Mouse (Mus musculus) macrophage (primary cell): ENCODE results near the gene Ndufv1. TPM values are rescaled to one million over a fixed set of nuclear protein-coding genes. Genes with fewer than 3 reads are reported as not detected.
"Not testable (repeated sequence)": the region's sequence is repeated elsewhere in the genome, so short reads cannot be mapped to it uniquely, and the experiment has no call there.

Experiments
- H3K27ac ChIP-seq: fragments of 350-480 bp; formaldehyde crosslinking; 2 replicates; pipeline ENCODE4 v1.9.0; 2021
- H3K36me3 ChIP-seq: fragments of 350-480 bp; formaldehyde crosslinking; 2 replicates; pipeline ENCODE4 v1.9.0; 2021; ENCODE audit errors: inconsistent target
- H3K4me3 ChIP-seq: fragments of 350-480 bp; formaldehyde crosslinking; 2 replicates; pipeline ENCODE4 v1.9.0; 2021; ENCODE audit errors: inconsistent target
- H3K79me2 ChIP-seq: fragments of 350-480 bp; formaldehyde crosslinking; 2 replicates; pipeline ENCODE4 v1.9.0; 2021; ENCODE audit errors: inconsistent target
- WGBS: methylation state at CpG from one replicate; pipeline ENCODE4 v1.1.7; 2026; ENCODE audit warnings: inconsistent platforms; ENCODE audit not compliant: missing documents; 5-methylcytosine and 5-hydroxymethylcytosine counted together
- polyA plus RNA-seq: library from polyadenylated mRNA; stranded (reverse); fragments of 250-400 nt; gene quantifications from 3 replicates; pipeline ENCODE4 v1.2.4, GENCODE M21; 2018; ENCODE audit warnings: inconsistent platforms

Ndufv1 gene
- polyA plus RNA-seq, 1 experiment from 2014 or later: 35.8 TPM

DNA sequence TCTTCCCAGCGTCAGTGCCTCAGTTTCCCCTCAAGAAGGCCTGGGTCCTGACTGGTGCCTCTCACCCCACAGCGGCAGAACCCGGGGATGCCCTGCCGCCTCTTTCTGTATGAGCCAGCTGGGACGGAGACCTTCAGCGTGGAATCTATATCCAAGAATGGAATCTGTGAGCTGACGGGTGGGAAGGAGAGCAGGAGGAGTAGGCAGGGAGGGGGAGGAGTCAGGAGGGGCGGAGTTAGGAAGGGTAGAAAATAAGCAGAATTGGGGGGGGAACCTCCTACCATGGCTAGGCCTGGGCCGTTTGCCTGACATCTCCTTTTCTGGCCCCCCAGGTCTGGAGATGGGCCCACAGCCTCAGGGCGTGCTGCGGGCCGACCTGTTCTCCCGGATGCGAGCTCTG, 24.5 kb downstream of the Ndufv1 start:
- no peak overlapping the region for H3K4me3 ChIP-seq
- no peaks in the 10 kb centered on the region for H3K36me3 ChIP-seq
- 95% methylated on average over 10 of the region's 14 CpGs for WGBS
- H3K27ac ChIP-seq: no peak overlapping the region
- H3K79me2 ChIP-seq: no peaks in the 10 kb centered on the region

DNA sequence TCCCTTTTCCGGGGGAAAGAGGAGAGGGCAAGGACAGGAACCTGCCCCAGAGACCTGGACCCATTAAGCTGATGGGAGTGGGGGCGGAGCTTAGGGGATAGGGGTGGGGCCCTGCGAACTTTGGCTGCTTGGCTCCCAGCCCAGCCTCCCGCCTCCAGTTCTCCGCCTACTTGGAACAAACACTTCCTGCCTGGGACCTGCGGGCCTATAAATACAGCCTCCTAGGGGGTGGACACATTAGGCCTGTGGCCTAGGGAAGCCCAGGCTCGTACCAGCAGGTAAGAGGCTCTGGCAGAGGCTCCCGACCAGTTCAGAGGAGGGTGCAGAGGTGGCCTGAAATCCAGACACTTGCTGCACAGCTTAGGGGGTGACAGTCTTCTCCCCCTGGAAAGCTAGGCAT, 26.3 kb downstream of the Ndufv1 start, which contains the start of gene Acy3:
TSS of gene Acy3 (plus strand) at position 237 of the 400 bp plus-strand sequence.
- no peak within 1 kb of the TSS for H3K27ac ChIP-seq
- H3K36me3 ChIP-seq: no peaks in the 10 kb centered on the region
- no peak within 1 kb of the TSS for H3K4me3 ChIP-seq
- H3K79me2 ChIP-seq: no peaks in the 10 kb centered on the region
- WGBS: 48% methylated on average over 8 of the region's 8 CpGs

DNA sequence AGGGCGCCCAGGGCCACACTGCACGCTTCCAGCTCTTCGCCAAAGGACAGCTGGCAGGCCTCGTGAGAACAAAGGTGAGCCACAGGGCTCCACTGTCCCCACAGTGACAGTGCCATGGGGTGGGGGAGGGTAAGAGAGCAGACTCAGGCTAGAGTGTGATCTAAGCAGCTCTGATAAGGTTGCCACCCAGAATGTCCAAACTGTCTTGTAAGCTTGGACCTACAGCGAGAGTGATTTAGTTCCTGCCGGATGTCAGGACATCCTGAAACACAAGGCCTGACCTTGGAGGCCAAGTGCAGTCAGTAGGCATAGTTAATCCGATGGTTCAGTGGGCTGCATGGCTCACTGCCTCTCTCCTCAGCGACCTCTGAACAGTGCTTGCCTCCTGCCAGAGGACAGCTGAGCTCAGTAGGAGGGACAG, 27.3 kb downstream of the Ndufv1 start:
- H3K27ac ChIP-seq: no peak overlapping the region
- 69% methylated on average over 8 of the region's 8 CpGs for WGBS
- H3K4me3 ChIP-seq: no peak overlapping the region
- H3K79me2 ChIP-seq: no peaks in the 10 kb centered on the region
- no peaks in the 10 kb centered on the region for H3K36me3 ChIP-seq

DNA sequence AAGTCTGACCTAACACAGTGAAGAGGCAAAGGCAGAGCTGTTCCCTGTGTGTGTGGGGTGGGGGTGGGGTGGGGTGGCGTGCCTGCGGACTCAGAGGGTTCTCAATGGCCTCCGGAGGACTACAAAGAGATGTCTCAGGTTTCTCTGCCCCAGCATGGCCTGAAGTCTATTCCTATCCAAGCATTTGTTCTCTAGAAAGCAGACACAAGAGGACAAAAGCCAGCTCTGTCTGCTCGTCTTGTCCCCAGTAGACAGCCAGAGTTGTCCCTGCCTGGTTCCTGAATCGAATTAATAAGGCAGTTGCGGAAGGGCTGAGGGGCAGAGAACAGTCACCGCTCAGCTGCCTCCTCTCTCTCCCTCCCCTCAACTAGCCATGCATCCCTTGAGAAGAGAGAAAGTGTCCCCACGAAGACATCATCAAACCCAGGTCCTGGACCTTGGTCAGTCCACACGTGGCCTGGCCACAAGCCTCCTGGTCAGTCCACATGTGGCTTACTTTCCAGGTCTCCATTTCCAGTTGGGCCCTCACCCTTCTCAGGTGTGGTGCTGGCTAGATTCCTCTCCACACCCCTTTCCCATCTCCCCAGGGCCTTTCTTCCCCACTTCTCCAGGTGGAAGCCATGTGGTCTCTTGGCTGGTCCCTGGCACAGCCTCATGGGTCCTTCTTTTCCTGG, 28.9 kb downstream of the Ndufv1 start:
- Histone ChIP-seq H3K36me3 (no peaks in the 10 kb centered on the region), H3K79me2 (no peaks in the 10 kb centered on the region), H3K27ac (no peak overlapping the region), H3K4me3 (no peak overlapping the region)
- WGBS: 93% methylated on average over 9 of the region's 9 CpGs

DNA sequence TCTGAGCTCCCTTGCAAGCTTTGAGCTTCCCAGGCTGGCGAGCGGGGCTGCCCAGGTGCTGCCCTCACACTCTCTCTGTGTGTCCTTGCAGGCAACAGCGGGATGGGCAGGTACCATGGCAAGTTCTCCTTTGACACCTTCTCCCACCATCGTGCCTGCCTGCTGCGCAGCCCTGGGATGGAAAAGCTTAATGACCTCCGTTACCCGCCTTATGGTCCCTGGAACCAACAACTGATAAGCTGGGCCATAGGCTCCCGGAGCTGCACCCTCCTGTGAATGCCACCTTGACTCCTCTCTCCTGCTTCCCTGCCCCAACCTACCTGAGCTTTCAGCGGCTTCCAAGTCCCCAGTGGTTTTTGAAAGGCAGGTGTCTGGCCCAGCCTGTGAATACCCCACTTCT, 31.7 kb downstream of the Ndufv1 start:
- WGBS: 87% methylated on average over 9 of the region's 9 CpGs
- no peaks in the 10 kb centered on the region for H3K36me3 ChIP-seq
- H3K79me2 ChIP-seq: no peaks in the 10 kb centered on the region
- H3K4me3 ChIP-seq: no peak overlapping the region
- no peak overlapping the region for H3K27ac ChIP-seq

DNA sequence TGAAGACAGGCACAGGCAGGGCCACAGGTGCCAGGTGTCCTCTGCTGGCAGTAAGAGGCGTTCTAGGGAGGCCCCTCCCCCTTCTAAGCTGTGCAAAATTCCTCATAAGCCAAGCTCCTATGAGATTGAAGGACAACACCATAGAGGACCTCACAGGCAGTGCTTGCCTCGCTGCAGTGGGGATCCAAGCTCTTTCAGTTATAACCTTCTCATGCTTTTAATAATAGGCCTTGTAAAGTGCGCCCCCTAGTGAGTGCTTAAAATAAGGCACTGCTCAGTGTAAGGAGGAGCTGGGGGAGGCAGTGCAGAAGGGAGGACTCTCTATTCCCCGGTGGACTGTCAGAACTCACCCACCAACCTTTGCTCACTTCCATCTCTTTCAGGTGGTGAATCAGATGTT, 32.3 kb downstream of the Ndufv1 start:
- 17% methylated on average over 4 of the region's 4 CpGs for WGBS
- Histone ChIP-seq H3K27ac (no peak overlapping the region), H3K79me2 (no peaks in the 10 kb centered on the region), H3K36me3 (no peaks in the 10 kb centered on the region), H3K4me3 (no peak overlapping the region)

DNA sequence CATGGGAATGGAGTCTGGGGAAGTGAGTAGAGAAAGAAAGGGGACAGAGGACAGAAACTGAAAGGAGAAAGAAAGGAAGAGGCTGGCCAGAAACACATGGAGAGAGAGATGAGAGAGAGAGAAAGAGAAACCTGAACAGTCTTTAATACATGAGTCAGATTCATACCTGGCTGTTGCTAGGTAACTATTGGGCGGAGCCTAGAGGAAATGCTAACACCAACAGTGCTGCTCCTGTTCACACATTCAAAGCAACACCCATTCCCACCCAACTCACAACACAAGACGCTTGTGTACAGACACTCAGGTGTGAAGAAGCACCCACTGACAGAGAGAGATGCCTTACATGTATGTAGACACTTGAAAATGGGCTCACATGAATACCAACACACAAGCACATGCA, 36.7 kb downstream of the Ndufv1 start:
- WGBS: 100% methylated on average over 2 of the region's 2 CpGs
- Histone ChIP-seq H3K79me2 (no peaks in the 10 kb centered on the region), H3K36me3 (no peaks in the 10 kb centered on the region), H3K4me3 (no peak overlapping the region), H3K27ac (no peak overlapping the region)

DNA sequence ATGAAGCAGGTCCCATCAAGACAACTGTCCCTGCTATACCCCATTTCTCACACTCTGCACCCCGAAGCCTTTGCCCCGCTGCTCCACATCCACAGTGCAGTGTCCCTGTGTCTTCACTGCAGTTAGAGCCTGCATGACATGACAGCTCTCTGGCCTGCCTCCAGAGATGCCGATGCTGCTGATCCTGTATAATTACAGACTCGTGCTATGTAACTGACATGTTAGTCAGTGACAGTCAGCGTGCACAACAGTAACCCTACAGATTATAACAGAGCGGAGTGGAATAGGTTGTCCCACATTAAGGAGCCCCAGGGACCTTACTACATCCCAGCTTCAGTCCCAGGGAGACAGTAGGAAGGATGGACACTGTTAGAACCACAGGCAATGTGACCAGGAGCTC, 38.0 kb downstream of the Ndufv1 start:
- not testable (repeated sequence) for H3K4me3 ChIP-seq, H3K36me3 ChIP-seq, H3K79me2 ChIP-seq, H3K27ac ChIP-seq
- WGBS: 100% methylated on average over 4 of the region's 6 CpGs

DNA sequence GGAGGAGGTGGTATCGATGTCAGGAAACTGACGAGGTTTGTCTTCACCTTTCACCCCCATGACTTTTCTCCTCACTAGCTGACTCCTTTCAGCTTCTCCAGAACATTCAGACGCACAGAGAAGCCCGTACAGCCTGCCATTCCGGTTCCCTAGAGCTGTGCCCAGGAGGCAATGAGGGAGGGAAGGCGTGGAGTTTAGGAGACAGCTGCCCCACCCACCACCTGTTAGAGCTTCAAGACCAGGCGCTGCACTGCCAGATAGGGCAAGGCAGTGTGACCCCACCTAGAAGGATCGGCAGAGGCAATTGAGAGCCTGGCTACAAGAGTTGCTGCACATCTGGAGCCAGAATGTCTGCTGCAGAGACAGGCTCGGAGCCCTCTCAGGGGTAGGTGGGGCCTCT, 40.4 kb downstream of the Ndufv1 start, which contains the start of gene Aldh3b2:
TSS of gene Aldh3b2 (plus strand) at position 100 of the 400 bp plus-strand sequence.
- no peak within 1 kb of the TSS for H3K4me3 ChIP-seq
- H3K27ac ChIP-seq: no peak within 1 kb of the TSS

DNA sequence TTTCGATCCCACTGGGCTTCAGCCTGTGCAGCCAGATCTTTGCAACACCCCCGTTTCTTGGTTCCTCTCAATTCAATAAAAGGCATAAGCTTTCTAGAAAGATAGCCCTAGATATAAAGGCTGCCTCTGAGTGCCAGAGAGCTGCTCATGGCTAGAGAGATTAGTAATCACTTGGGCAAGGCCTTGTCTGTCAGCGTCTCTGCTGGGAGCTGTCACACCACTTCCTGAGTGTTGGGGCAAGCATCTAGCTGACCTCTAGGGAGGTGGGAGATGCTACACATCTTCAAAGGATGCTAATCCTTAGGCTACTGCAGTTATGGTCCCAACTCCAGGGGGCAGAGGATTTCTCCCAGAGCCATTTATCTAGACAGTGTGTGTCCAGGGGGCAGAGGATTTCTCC, 45.3 kb downstream of the Ndufv1 start:
- no peaks in the 10 kb centered on the region for H3K36me3 ChIP-seq
- 60% methylated on average over 3 of the region's 3 CpGs for WGBS
- no peak overlapping the region for H3K27ac ChIP-seq
- H3K79me2 ChIP-seq: no peaks in the 10 kb centered on the region
- no peak overlapping the region for H3K4me3 ChIP-seq

More for the DNA sequence above, 40.4 kb downstream of the Ndufv1 start, which contains the start of gene Aldh3b2:
- WGBS: 93% methylated on average over 8 of the region's 9 CpGs
- H3K36me3 ChIP-seq: no peaks in the 10 kb centered on the region
- H3K79me2 ChIP-seq: no peaks in the 10 kb centered on the region

DNA sequence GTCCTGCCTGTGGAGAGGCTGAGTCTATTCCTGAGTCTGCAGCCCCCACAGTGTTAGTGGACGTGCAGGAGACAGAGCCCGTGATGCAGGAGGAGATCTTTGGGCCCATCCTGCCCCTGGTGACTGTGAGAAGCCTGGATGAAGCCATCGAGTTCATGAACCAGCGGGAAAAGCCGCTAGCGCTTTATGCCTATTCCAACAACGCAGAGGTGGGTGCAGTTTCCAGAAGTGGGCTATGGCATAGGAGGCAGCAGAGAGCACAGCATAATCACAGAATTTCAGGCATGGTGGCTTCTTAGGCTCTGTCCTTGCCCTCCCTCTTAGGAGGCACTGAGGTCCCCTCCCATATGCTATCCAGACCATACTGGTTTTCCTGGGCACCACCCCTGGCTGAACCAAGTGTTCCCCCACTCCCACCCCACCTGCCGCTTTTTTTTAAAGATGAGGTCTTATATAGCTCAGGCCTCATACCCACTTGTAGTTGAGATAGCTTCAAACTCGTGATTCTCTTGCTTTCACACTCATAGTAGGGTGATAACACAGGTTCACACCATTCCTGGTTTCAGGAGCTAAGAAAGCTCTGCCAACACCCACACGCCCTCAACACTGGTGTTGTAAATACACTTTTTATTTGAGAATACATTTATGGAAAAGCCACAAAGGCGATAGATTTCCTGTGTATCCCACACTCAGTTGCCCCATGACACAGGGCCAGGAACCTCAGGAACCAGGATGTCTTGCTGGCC, 46.1 kb downstream of the Ndufv1 start:
- WGBS: 78% methylated on average over 11 of the region's 11 CpGs
- Histone ChIP-seq H3K4me3 (no peak overlapping the region), H3K79me2 (no peaks in the 10 kb centered on the region), H3K27ac (no peak overlapping the region), H3K36me3 (no peaks in the 10 kb centered on the region)

DNA sequence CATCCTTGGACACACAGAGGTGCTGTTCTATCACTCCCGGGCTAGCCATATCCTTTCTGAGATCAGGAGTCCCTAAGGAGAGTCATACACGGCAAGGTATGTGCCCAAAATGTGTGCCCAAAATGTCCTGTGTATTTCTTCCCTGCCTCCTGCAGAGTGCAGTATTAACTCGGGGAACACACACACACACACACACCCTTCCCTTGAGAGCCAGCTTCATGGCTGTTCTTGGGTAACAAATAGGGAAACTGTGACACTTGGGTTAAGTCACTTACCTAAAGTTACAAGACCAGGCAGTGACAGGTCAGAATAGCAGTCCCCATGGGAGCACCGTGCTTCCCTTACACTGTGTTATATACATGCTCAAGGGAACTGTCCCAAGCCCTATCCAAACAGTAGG, 48.6 kb downstream of the Ndufv1 start:
- H3K4me3 ChIP-seq: no peak overlapping the region
- H3K27ac ChIP-seq: no peak overlapping the region
- H3K36me3 ChIP-seq: no peaks in the 10 kb centered on the region
- 72% methylated on average over 4 of the region's 4 CpGs for WGBS
- H3K79me2 ChIP-seq: no peaks in the 10 kb centered on the region

DNA sequence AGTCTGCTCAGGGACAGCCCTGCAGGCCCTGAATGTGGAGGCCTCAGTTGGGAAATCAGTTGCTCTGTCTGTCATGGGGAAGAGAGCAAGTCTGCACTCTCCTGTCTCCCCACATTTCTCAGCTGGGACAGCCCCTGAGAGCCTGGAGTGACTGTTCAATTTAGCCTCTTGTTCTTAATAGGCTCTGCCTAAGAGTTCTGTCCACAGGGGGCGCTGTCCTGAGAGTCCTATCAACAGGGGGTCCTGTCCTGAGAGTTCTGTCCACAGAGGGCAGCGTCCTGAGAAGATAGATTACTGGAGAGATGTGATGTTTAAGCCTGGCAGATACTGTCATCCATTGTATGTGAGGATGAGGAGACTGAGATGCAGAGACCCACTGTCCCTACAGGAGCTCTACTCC, 50.1 kb downstream of the Ndufv1 start:
- Histone ChIP-seq H3K36me3 (no peaks in the 10 kb centered on the region), H3K79me2 (no peaks in the 10 kb centered on the region), H3K27ac (no peak overlapping the region), H3K4me3 (no peak overlapping the region)
- 39% methylated on average over 2 of the region's 2 CpGs for WGBS

DNA sequence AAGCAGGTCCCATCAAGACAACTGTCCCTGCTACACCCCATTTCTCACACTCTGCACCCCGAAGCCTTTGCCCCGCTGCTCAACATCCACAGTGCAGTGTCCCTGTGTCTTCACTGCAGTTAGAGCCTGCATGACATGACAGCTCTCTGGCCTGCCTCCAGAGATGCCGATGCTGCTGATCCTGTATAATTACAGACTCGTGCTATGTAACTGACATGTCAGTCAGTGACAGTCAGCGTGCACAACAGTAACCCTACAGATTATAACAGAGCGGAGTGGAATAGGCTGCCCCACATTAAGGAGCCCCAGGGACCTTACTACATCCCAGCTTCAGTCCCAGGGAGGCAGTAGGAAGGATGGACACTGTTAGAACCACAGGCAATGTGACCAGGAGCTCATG, 50.8 kb downstream of the Ndufv1 start:
- H3K4me3 ChIP-seq, H3K79me2 ChIP-seq, H3K27ac ChIP-seq, H3K36me3 ChIP-seq: not testable (repeated sequence)
- WGBS: 100% methylated on average over 3 of the region's 6 CpGs

DNA sequence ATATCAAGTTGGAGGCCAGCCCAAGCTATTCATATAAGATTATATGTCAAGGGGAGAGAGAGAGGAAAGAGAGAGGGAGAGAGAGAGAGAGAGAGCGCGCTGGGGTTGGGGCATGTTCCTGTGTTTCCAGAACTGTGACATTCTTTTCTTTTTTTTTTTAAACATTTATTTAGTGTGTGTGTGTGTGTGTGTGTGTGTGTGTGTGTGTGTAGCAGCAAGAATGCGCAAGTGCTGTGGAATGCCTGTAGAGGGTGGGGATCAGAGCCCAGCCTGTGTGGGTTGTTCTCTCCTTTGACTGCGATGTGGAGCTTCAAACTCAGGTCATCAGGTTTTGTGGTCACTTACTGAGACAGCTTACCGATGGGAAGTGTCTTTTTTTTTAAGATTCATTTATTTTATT, 52.4 kb downstream of the Ndufv1 start:
- H3K4me3 ChIP-seq: no peak overlapping the region
- no peaks in the 10 kb centered on the region for H3K79me2 ChIP-seq
- WGBS: 81% methylated on average over 4 of the region's 5 CpGs
- H3K36me3 ChIP-seq: no peaks in the 10 kb centered on the region
- H3K27ac ChIP-seq: no peak overlapping the region
